Mouse (Mus musculus) frontal cortex, postnatal 36 days (tissue): ENCODE data around the gene Gm49405.
"Not testable (repeated sequence)": the region's sequence is repeated elsewhere in the genome, so short reads cannot be mapped to it uniquely, and the experiment has no call there.

Experiments
- DNase-seq, 2 experiments: peaks; one replicate each; pipeline ENCODE4 v3.0.0; 2022; ENCODE audit warnings: low spot score in 2 of 2

Gm49405 gene

GRCm38 (mm10) chr19:4015635-4016034, 15.2 kb downstream of the Gm49405 start:
- no peak for DNase-seq

GRCm38 (mm10) chr19:4017921-4018587, 17.6 kb downstream of the Gm49405 start:
- no peak for DNase-seq

- DNase-seq: peak; percentile 68 to 87
Measured at GRCm38 (mm10) chr19:4018743-4019583, 18.5 kb downstream of the Gm49405 start.

GRCm38 (mm10) chr19:4023185-4023584, 22.8 kb downstream of the Gm49405 start:
- no peak for DNase-seq

GRCm38 (mm10) chr19:4027576-4027975, 27.1 kb downstream of the Gm49405 start:
- DNase-seq: no peak

- DNase-seq: no peak
Measured at GRCm38 (mm10) chr19:4032668-4033067, 32.2 kb downstream of the Gm49405 start.

- DNase-seq: no peak
Measured at GRCm38 (mm10) chr19:4033298-4033697, 32.9 kb downstream of the Gm49405 start.

GRCm38 (mm10) chr19:4033742-4034141, 33.3 kb downstream of the Gm49405 start:
- DNase-seq: no peak

GRCm38 (mm10) chr19:4036327-4037045, 36.1 kb downstream of the Gm49405 start:
- no peak for DNase-seq

GRCm38 (mm10) chr19:4037154-4037787, 36.8 kb downstream of the Gm49405 start:
- not testable (repeated sequence) for DNase-seq

GRCm38 (mm10) chr19:4037788-4038232, 37.4 kb downstream of the Gm49405 start, which contains the start of gene Gstp1:
TSS of gene Gstp1 (minus strand) at chr19:4037985.
- peak; percentile 86 to 87 for DNase-seq

- DNase-seq: not testable (repeated sequence)
Measured at GRCm38 (mm10) chr19:4040941-4041340, 40.5 kb downstream of the Gm49405 start.

GRCm38 (mm10) chr19:4041500-4041899, 41.1 kb downstream of the Gm49405 start:
- not testable (repeated sequence) for DNase-seq

- no peak for DNase-seq
Measured at GRCm38 (mm10) chr19:4042124-4042523, 41.7 kb downstream of the Gm49405 start.

GRCm38 (mm10) chr19:4044109-4044508, 43.7 kb downstream of the Gm49405 start:
- not testable (repeated sequence) for DNase-seq

- peak; percentile 69 to 85 for DNase-seq
Measured at GRCm38 (mm10) chr19:4045966-4046865, 45.8 kb downstream of the Gm49405 start, which contains the start of gene Gstp2. TSS of gene Gstp2 (minus strand) at chr19:4046023.

GRCm38 (mm10) chr19:4046866-4047254, 46.4 kb downstream of the Gm49405 start:
- DNase-seq: no peak

- DNase-seq: peak; percentile 59 to 74
Measured at GRCm38 (mm10) chr19:4047859-4048258, 47.4 kb downstream of the Gm49405 start.

- DNase-seq: not testable (repeated sequence)
Measured at GRCm38 (mm10) chr19:4049069-4049468, 48.6 kb downstream of the Gm49405 start.

- DNase-seq: no peak
Measured at GRCm38 (mm10) chr19:4051016-4051415, 50.6 kb downstream of the Gm49405 start.
